Mouse (Mus musculus) midbrain, embryonic 14.5 days (tissue): Measurements from ENCODE around the gene Sass6. TPM values are rescaled to one million over a fixed set of nuclear protein-coding genes. Genes with fewer than 3 reads are reported as not detected.

Experiments
- ATAC-seq: fragments of 200-750 bp; cut with Nextera tagmentation; 2 replicates; pipeline ENCODE4 v1.8.0; 2017; ENCODE audit warnings: moderate number of reproducible peaks, moderate library complexity; ENCODE audit not compliant: low FRiP score, low TSS enrichment
- DNase-seq: peaks from one replicate; pipeline ENCODE4 v3.0.0-alpha.2; 2015
- H3K27ac ChIP-seq: fragments of 300-500 bp; sonication (generic); replicated peaks from 2 replicates; pipeline ENCODE4 v1.5.1; 2014; ENCODE audit warnings: mild to moderate bottlenecking, low read depth, low read length, moderate library complexity
- H3K27me3 ChIP-seq: fragments of 300-500 bp; sonication (generic); 2 replicates; pipeline ENCODE4 v1.6.1; 2014; ENCODE audit warnings: low read length, control low read depth, mixed read lengths; ENCODE audit not compliant: control insufficient read depth, insufficient read depth
- H3K36me3 ChIP-seq: fragments of 300-500 bp; sonication (generic); 2 replicates; pipeline ENCODE4 v1.6.1; 2014; ENCODE audit warnings: low read length, control low read depth; ENCODE audit not compliant: control insufficient read depth, insufficient read depth
- H3K4me1 ChIP-seq: fragments of 300-500 bp; sonication (generic); 2 replicates; pipeline ENCODE4 v1.6.1; 2014; ENCODE audit warnings: mild to moderate bottlenecking, antibody characterized with exemption, low read length, control low read depth; ENCODE audit not compliant: control insufficient read depth, insufficient read depth
- H3K4me2 ChIP-seq: fragments of 300-500 bp; sonication (generic); 2 replicates; pipeline ENCODE4 v1.6.1; 2014; ENCODE audit warnings: mild to moderate bottlenecking, low read length, moderate library complexity
- H3K4me3 ChIP-seq: fragments of 300-500 bp; sonication (generic); replicated peaks from 2 replicates; pipeline ENCODE4 v1.5.1; 2014; ENCODE audit warnings: low read depth, low read length
- H3K9ac ChIP-seq: fragments of 300-500 bp; sonication (generic); replicated peaks from 2 replicates; pipeline ENCODE4 v1.6.1; 2014; ENCODE audit warnings: mild to moderate bottlenecking, low read length, moderate library complexity
- H3K9me3 ChIP-seq: fragments of 300-500 bp; sonication (generic); 2 replicates; pipeline ENCODE4 v1.6.1; 2016; ENCODE audit warnings: low read length, control low read depth, mixed read lengths; ENCODE audit not compliant: control insufficient read depth
- WGBS: fragments of 180-500 bp; shearing (Covaris S2); extraction: QIAGEN DNeasy Blood & Tissue Kit; methylation state at CpG from one replicate; pipeline ENCODE4 v1.1.7; 2014; 5-methylcytosine and 5-hydroxymethylcytosine counted together
- polyA plus RNA-seq: library from polyadenylated mRNA; unstranded; fragments of >200 nt; fragmentation: Nextera tagmentation; extraction: Ambion mirVana; gene quantifications from 2 replicates; pipeline ENCODE4 v1.2.1, GENCODE M21; 2014

Sass6 gene
- polyA plus RNA-seq, 1 experiment from 2014 or later, result 16.2 TPM

GRCm38 (mm10) chr3:116582201-116582600 lies 12.6 kb upstream of the Sass6 start:
- Histone ChIP-seq H3K9me3 (no peaks in the 10 kb centered on the region), H3K4me1 (no peaks in the 10 kb centered on the region), H3K27ac (no peak overlapping the region), H3K4me2 (no peak overlapping the region), H3K4me3 (no peak overlapping the region), H3K9ac (no peak overlapping the region), H3K27me3 (no peaks in the 10 kb centered on the region), H3K36me3 (peaks cover 65% of the 10 kb centered on the region)
- DNase-seq (no peak), ATAC-seq (no peak)
- WGBS, result 98% methylated on average over 9 of the region's 9 CpGs

GRCm38 (mm10) chr3:116594076-116594727 lies 580 bp upstream of the Sass6 start:
- WGBS, result 2% methylated on average over 22 of the region's 22 CpGs
- Histone ChIP-seq H3K27me3 (no peaks in the 10 kb centered on the region), H3K4me1 (peaks cover 13% of the 10 kb centered on the region)

GRCm38 (mm10) chr3:116595603-116595991 lies 815 bp downstream of the Sass6 start:
- ATAC-seq (no peak), DNase-seq (peak; percentile 20)
- Histone ChIP-seq H3K27ac (no peak overlapping the region), H3K9ac (peak overlapping the region; percentile 61), H3K4me2 (peak overlapping the region; percentile 87), H3K27me3 (no peaks in the 10 kb centered on the region), H3K4me1 (peaks cover 13% of the 10 kb centered on the region), H3K9me3 (no peaks in the 10 kb centered on the region), H3K4me3 (peak overlapping the region; percentile 86), H3K36me3 (peaks cover 13% of the 10 kb centered on the region)
- WGBS, result 12% methylated on average over 10 of the region's 10 CpGs

More at GRCm38 (mm10) chr3:116594076-116594727, 580 bp upstream of the Sass6 start:
- peaks cover 27% of the 10 kb centered on the region for H3K36me3 ChIP-seq
- H3K4me3 ChIP-seq, result peak overlapping the region; percentile 86
- no peaks in the 10 kb centered on the region for H3K9me3 ChIP-seq
- peak overlapping the region; percentile 61 for H3K9ac ChIP-seq
- DNase-seq (peak; percentile 76), ATAC-seq (peak; percentile 70)
- H3K27ac ChIP-seq, result peak overlapping the region; percentile 81
- H3K4me2 ChIP-seq, result peak overlapping the region; percentile 52

- H3K4me1 ChIP-seq, result peaks cover 8% of the 10 kb centered on the region
- WGBS, result 95% methylated on average over 2 of the region's 2 CpGs
- H3K36me3 ChIP-seq, result no peaks in the 10 kb centered on the region
- H3K27me3 ChIP-seq, result no peaks in the 10 kb centered on the region
- no peak overlapping the region for H3K27ac ChIP-seq
- H3K9me3 ChIP-seq, result no peaks in the 10 kb centered on the region
- no peak overlapping the region for H3K9ac ChIP-seq
- ATAC-seq (no peak), DNase-seq (no peak)
- no peak overlapping the region for H3K4me3 ChIP-seq
- H3K4me2 ChIP-seq, result no peak overlapping the region
Observed at GRCm38 (mm10) chr3:116599705-116600104, 4.9 kb downstream of the Sass6 start.

GRCm38 (mm10) chr3:116601005-116601404 lies 6.2 kb downstream of the Sass6 start:
- Histone ChIP-seq H3K4me2 (no peak overlapping the region), H3K27me3 (no peaks in the 10 kb centered on the region), H3K27ac (no peak overlapping the region), H3K4me1 (peaks cover 1% of the 10 kb centered on the region), H3K36me3 (0 out of 2 replicates have a peak, but pooled peaks cover 2% of the 10 kb centered on the region), H3K9ac (no peak overlapping the region), H3K9me3 (no peaks in the 10 kb centered on the region), H3K4me3 (no peak overlapping the region)
- DNase-seq (no peak), ATAC-seq (no peak)
- 94% methylated on average over 5 of the region's 5 CpGs for WGBS

- Histone ChIP-seq H3K36me3 (0 out of 2 replicates have a peak, but pooled peaks cover 2% of the 10 kb centered on the region), H3K4me1 (no peaks in the 10 kb centered on the region), H3K4me2 (no peak overlapping the region), H3K9me3 (no peaks in the 10 kb centered on the region), H3K4me3 (no peak overlapping the region), H3K27me3 (no peaks in the 10 kb centered on the region), H3K27ac (no peak overlapping the region), H3K9ac (no peak overlapping the region)
- DNase-seq (no peak), ATAC-seq (no peak)
- WGBS, result 94% methylated on average over 5 of the region's 5 CpGs
Observed at GRCm38 (mm10) chr3:116601781-116602180, 7.0 kb downstream of the Sass6 start.

GRCm38 (mm10) chr3:116604570-116604969 lies 9.8 kb downstream of the Sass6 start:
- Histone ChIP-seq H3K9me3 (no peaks in the 10 kb centered on the region), H3K4me3 (no peak overlapping the region), H3K9ac (no peak overlapping the region), H3K27me3 (no peaks in the 10 kb centered on the region), H3K36me3 (peaks cover 17% of the 10 kb centered on the region), H3K27ac (no peak overlapping the region), H3K4me2 (no peak overlapping the region), H3K4me1 (no peaks in the 10 kb centered on the region)
- WGBS, result 80% methylated on average over 9 of the region's 9 CpGs
- DNase-seq (no peak), ATAC-seq (no peak)

GRCm38 (mm10) chr3:116614295-116614892 lies 19.6 kb downstream of the Sass6 start, which contains the start of gene Trmt13:
TSS of gene Trmt13 (minus strand) at chr3:116614587.
- no peak within 1 kb of the TSS for H3K4me3 ChIP-seq
- no peaks in the 10 kb centered on the region for H3K27me3 ChIP-seq
- no peak within 1 kb of the TSS for H3K27ac ChIP-seq
- H3K4me2 ChIP-seq, result no peak within 1 kb of the TSS
- no peak within 1 kb of the TSS for H3K9ac ChIP-seq
- 89% methylated on average over 10 of the region's 10 CpGs for WGBS
- no peaks in the 10 kb centered on the region for H3K9me3 ChIP-seq
- no peaks in the 10 kb centered on the region for H3K4me1 ChIP-seq
- no peak for ATAC-seq
- peaks cover 45% of the 10 kb centered on the region for H3K36me3 ChIP-seq
- DNase-seq, result peak; percentile 11
